Mouse (Mus musculus) midbrain, embryonic 14.5 days (tissue): ENCODE data around the gene Leprot. TPM values are rescaled to one million over a fixed set of nuclear protein-coding genes. Genes with fewer than 3 reads are reported as not detected.

ENCODE experiments used
- ATAC-seq: fragments of 200-750 bp; cut with Nextera tagmentation; 2 replicates; pipeline ENCODE4 v1.8.0; 2017; ENCODE audit warnings: moderate number of reproducible peaks, moderate library complexity; ENCODE audit not compliant: low FRiP score, low TSS enrichment
- DNase-seq: peaks from one replicate; pipeline ENCODE4 v3.0.0-alpha.2; 2015
- H3K27ac ChIP-seq: fragments of 300-500 bp; sonication (generic); replicated peaks from 2 replicates; pipeline ENCODE4 v1.5.1; 2014; ENCODE audit warnings: mild to moderate bottlenecking, low read depth, low read length, moderate library complexity
- H3K27me3 ChIP-seq: fragments of 300-500 bp; sonication (generic); 2 replicates; pipeline ENCODE4 v1.6.1; 2014; ENCODE audit warnings: low read length, control low read depth, mixed read lengths; ENCODE audit not compliant: control insufficient read depth, insufficient read depth
- H3K36me3 ChIP-seq: fragments of 300-500 bp; sonication (generic); 2 replicates; pipeline ENCODE4 v1.6.1; 2014; ENCODE audit warnings: low read length, control low read depth; ENCODE audit not compliant: control insufficient read depth, insufficient read depth
- H3K4me1 ChIP-seq: fragments of 300-500 bp; sonication (generic); 2 replicates; pipeline ENCODE4 v1.6.1; 2014; ENCODE audit warnings: mild to moderate bottlenecking, antibody characterized with exemption, low read length, control low read depth; ENCODE audit not compliant: control insufficient read depth, insufficient read depth
- H3K4me2 ChIP-seq: fragments of 300-500 bp; sonication (generic); 2 replicates; pipeline ENCODE4 v1.6.1; 2014; ENCODE audit warnings: mild to moderate bottlenecking, low read length, moderate library complexity
- H3K4me3 ChIP-seq: fragments of 300-500 bp; sonication (generic); replicated peaks from 2 replicates; pipeline ENCODE4 v1.5.1; 2014; ENCODE audit warnings: low read depth, low read length
- H3K9ac ChIP-seq: fragments of 300-500 bp; sonication (generic); replicated peaks from 2 replicates; pipeline ENCODE4 v1.6.1; 2014; ENCODE audit warnings: mild to moderate bottlenecking, low read length, moderate library complexity
- H3K9me3 ChIP-seq: fragments of 300-500 bp; sonication (generic); 2 replicates; pipeline ENCODE4 v1.6.1; 2016; ENCODE audit warnings: low read length, control low read depth, mixed read lengths; ENCODE audit not compliant: control insufficient read depth
- WGBS: fragments of 180-500 bp; shearing (Covaris S2); extraction: QIAGEN DNeasy Blood & Tissue Kit; methylation state at CpG from one replicate; pipeline ENCODE4 v1.1.7; 2014; 5-methylcytosine and 5-hydroxymethylcytosine counted together
- polyA plus RNA-seq: library from polyadenylated mRNA; unstranded; fragments of >200 nt; fragmentation: Nextera tagmentation; extraction: Ambion mirVana; gene quantifications from 2 replicates; pipeline ENCODE4 v1.2.1, GENCODE M21; 2014

Leprot gene
- 88.0 and 102 TPM in 2 replicates for polyA plus RNA-seq

- no peaks in the 10 kb centered on the region for H3K9me3 ChIP-seq
- H3K4me3 ChIP-seq: peak within 1 kb of the TSS; percentile 71
- ATAC-seq (peak; percentile 98), DNase-seq (peak; percentile 98)
- peaks cover 18% of the 10 kb centered on the region for H3K4me1 ChIP-seq
- WGBS: under 1% methylated on average over 39 of the region's 39 CpGs
- H3K4me2 ChIP-seq: peak within 1 kb of the TSS; percentile 57
- peak within 1 kb of the TSS; percentile 90 for H3K27ac ChIP-seq
- H3K36me3 ChIP-seq: no peaks in the 10 kb centered on the region
- peak within 1 kb of the TSS; percentile 84 for H3K9ac ChIP-seq
- no peaks in the 10 kb centered on the region for H3K27me3 ChIP-seq
These were observed at the start of gene Leprot for GRCm38 (mm10) chr4:101647196-101647905. Gene Leprot, plus strand, starts transcription at chr4:101647718.

GRCm38 (mm10) chr4:101601758-101602157, 45.8 kb upstream of the Leprot start:
- H3K27ac ChIP-seq: no peak overlapping the region
- no peak for ATAC-seq

GRCm38 (mm10) chr4:101603635-101604034, 43.9 kb upstream of the Leprot start:
- no peak overlapping the region for H3K9ac ChIP-seq
- H3K27me3 ChIP-seq: no peaks in the 10 kb centered on the region
- H3K36me3 ChIP-seq: peaks cover 9% of the 10 kb centered on the region
- ATAC-seq: no peak
- no peaks in the 10 kb centered on the region for H3K9me3 ChIP-seq
- no peak for DNase-seq
- 83% methylated on average over 3 of the region's 3 CpGs for WGBS
- no peak overlapping the region for H3K4me3 ChIP-seq
- no peak overlapping the region for H3K4me2 ChIP-seq
- no peak overlapping the region for H3K27ac ChIP-seq
- H3K4me1 ChIP-seq: no peaks in the 10 kb centered on the region

More at GRCm38 (mm10) chr4:101601758-101602157, 45.8 kb upstream of the Leprot start:
- Histone ChIP-seq H3K4me3 (no peak overlapping the region), H3K4me2 (no peak overlapping the region), H3K9ac (no peak overlapping the region), H3K4me1 (no peaks in the 10 kb centered on the region), H3K9me3 (no peaks in the 10 kb centered on the region), H3K27me3 (no peaks in the 10 kb centered on the region), H3K36me3 (peaks cover 9% of the 10 kb centered on the region)
- DNase-seq: peak; percentile 60

GRCm38 (mm10) chr4:101616520-101616919, 31.0 kb upstream of the Leprot start:
- no peak for ATAC-seq
- Histone ChIP-seq H3K4me1 (no peaks in the 10 kb centered on the region), H3K9me3 (no peaks in the 10 kb centered on the region), H3K36me3 (peaks cover 52% of the 10 kb centered on the region), H3K27ac (no peak overlapping the region), H3K4me3 (no peak overlapping the region), H3K27me3 (no peaks in the 10 kb centered on the region), H3K4me2 (no peak overlapping the region), H3K9ac (no peak overlapping the region)
- no peak for DNase-seq
- 90% methylated on average over 5 of the region's 5 CpGs for WGBS

GRCm38 (mm10) chr4:101617742-101618141, 29.8 kb upstream of the Leprot start:
- Histone ChIP-seq H3K36me3 (peaks cover 56% of the 10 kb centered on the region), H3K27me3 (no peaks in the 10 kb centered on the region), H3K4me3 (no peak overlapping the region), H3K4me1 (no peaks in the 10 kb centered on the region), H3K27ac (no peak overlapping the region), H3K9me3 (no peaks in the 10 kb centered on the region), H3K9ac (no peak overlapping the region), H3K4me2 (no peak overlapping the region)
- ATAC-seq (no peak), DNase-seq (no peak)
- WGBS: 71% methylated on average over 2 of the region's 2 CpGs

- 54% methylated on average over 2 of the region's 2 CpGs for WGBS
- H3K36me3 ChIP-seq: peaks cover 47% of the 10 kb centered on the region
- no peak for ATAC-seq
These were observed 27.3 kb upstream of the Leprot start for GRCm38 (mm10) chr4:101620206-101620605.

GRCm38 (mm10) chr4:101621241-101621640, 26.3 kb upstream of the Leprot start:
- Histone ChIP-seq H3K36me3 (peaks cover 37% of the 10 kb centered on the region), H3K4me2 (no peak overlapping the region), H3K9me3 (no peaks in the 10 kb centered on the region), H3K27ac (no peak overlapping the region), H3K4me3 (no peak overlapping the region), H3K27me3 (no peaks in the 10 kb centered on the region), H3K9ac (no peak overlapping the region), H3K4me1 (no peaks in the 10 kb centered on the region)
- 91% methylated on average over 5 of the region's 5 CpGs for WGBS
- no peak for DNase-seq
- ATAC-seq: no peak

More at GRCm38 (mm10) chr4:101620206-101620605, 27.3 kb upstream of the Leprot start:
- Histone ChIP-seq H3K4me1 (no peaks in the 10 kb centered on the region), H3K4me2 (no peak overlapping the region), H3K4me3 (no peak overlapping the region), H3K9ac (no peak overlapping the region), H3K27me3 (no peaks in the 10 kb centered on the region), H3K9me3 (no peaks in the 10 kb centered on the region), H3K27ac (no peak overlapping the region)
- no peak for DNase-seq

GRCm38 (mm10) chr4:101625278-101625677, 22.2 kb upstream of the Leprot start:
- ATAC-seq: no peak
- H3K9ac ChIP-seq: no peak overlapping the region
- H3K4me3 ChIP-seq: no peak overlapping the region
- no peak overlapping the region for H3K27ac ChIP-seq
- no peaks in the 10 kb centered on the region for H3K4me1 ChIP-seq
- H3K9me3 ChIP-seq: no peaks in the 10 kb centered on the region
- H3K36me3 ChIP-seq: peaks cover 36% of the 10 kb centered on the region
- no peak overlapping the region for H3K4me2 ChIP-seq
- H3K27me3 ChIP-seq: no peaks in the 10 kb centered on the region
- WGBS: 90% methylated on average over 5 of the region's 5 CpGs
- no peak for DNase-seq

- Histone ChIP-seq H3K4me1 (no peaks in the 10 kb centered on the region), H3K4me3 (no peak overlapping the region), H3K9me3 (no peaks in the 10 kb centered on the region), H3K9ac (no peak overlapping the region), H3K27me3 (no peaks in the 10 kb centered on the region), H3K27ac (no peak overlapping the region), H3K36me3 (peaks cover 59% of the 10 kb centered on the region), H3K4me2 (no peak overlapping the region)
- DNase-seq (no peak), ATAC-seq (no peak)
- WGBS: 84% methylated on average over 2 of the region's 2 CpGs
These were observed 11.9 kb upstream of the Leprot start for GRCm38 (mm10) chr4:101635596-101635995.
